Comparison of ENCODE assay signal across 8 mouse cellular contexts in the genomic region with DNA sequence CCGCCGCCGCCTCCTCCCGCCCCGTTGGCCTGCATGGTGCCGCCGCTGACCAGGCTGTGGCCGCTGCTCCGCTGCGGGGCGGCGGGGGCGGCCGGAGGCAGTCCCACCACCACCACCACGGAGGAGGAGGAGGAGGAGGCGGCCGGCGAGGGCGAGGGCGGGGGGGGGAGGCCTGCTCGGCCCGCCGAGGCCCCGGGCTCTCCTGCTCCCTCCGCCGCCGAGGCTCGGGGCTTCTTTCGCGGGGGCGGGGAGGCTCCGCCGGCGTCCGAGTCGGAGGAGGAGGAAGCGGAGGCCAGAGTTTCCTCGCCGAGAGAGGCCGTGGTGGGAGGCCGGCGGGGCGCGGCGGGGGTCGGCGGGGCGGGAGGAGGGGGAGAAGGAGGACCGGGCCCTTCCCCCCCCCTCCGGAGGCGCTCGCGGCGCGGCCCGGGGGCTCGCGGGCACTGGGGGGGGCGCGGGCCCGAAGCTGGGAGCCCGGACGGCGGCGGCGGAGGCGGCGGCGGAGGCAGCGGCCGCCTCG. TPM values are rescaled to one million over a fixed set of nuclear protein-coding genes. Genes with fewer than 3 reads are reported as not detected.
DNase-seq lines count a peak whose midpoint lies in the region; ATAC-seq lines count a peak whose summit lies in the region.

No protein-coding gene starts in this region.

- peaks cover 5% of the 10 kb centered on the region for H3K36me3 ChIP-seq in forebrain, embryonic 16.5 days (ENCODE audit: control insufficient read depth, insufficient read depth)
- H3K36me3 ChIP-seq in limb, embryonic 10.5 days = peaks cover 26% of the 10 kb centered on the region
- H3K36me3 ChIP-seq in midbrain, embryonic 16.5 days (ENCODE audit: control insufficient read depth, insufficient read depth, low read length) = 0 out of 2 replicates have a peak, but pooled peaks cover 4% of the 10 kb centered on the region

- peaks cover 24% of the 10 kb centered on the region for H3K4me1 ChIP-seq in forebrain, embryonic 16.5 days (replicated peaks; ENCODE audit: control insufficient read depth, insufficient read depth, low read length)
- H3K4me1 ChIP-seq in limb, embryonic 10.5 days = peaks cover 33% of the 10 kb centered on the region
- peaks cover 24% of the 10 kb centered on the region for H3K4me1 ChIP-seq in midbrain, embryonic 16.5 days (ENCODE audit: control insufficient read depth, insufficient read depth, low read length)

- H3K9ac ChIP-seq in forebrain, embryonic 16.5 days (replicated peaks; ENCODE audit: low read depth, low read length) = peak overlapping the region; percentile 95
- H3K9ac ChIP-seq in midbrain, embryonic 16.5 days (ENCODE audit: low read depth, low read length) = peak overlapping the region; percentile 97

- no peaks in the 10 kb centered on the region for H3K27me3 ChIP-seq in forebrain, embryonic 16.5 days (replicated peaks; ENCODE audit: control insufficient read depth, insufficient read depth, low read length)
- H3K27me3 ChIP-seq in limb, embryonic 10.5 days (ENCODE audit: low read depth, poor library complexity, severe bottlenecking) = no peaks in the 10 kb centered on the region
- no peaks in the 10 kb centered on the region for H3K27me3 ChIP-seq in midbrain, embryonic 16.5 days (ENCODE audit: control insufficient read depth, insufficient read depth, low read depth, low read length)

- peak overlapping the region; percentile 90 for H3K4me3 ChIP-seq in forebrain, embryonic 16.5 days (replicated peaks; ENCODE audit: low read length)
- peak overlapping the region; percentile 100 for H3K4me3 ChIP-seq in limb, embryonic 10.5 days
- H3K4me3 ChIP-seq in midbrain, embryonic 16.5 days (ENCODE audit: low read depth, low read length) = peak overlapping the region; percentile 97

- ATAC-seq in CD4-positive, CD25-positive, alpha-beta regulatory T cell, adult 4 months = no peak
- ATAC-seq in forebrain, embryonic 16.5 days = peak; percentile 49
- ATAC-seq in midbrain, embryonic 16.5 days = peak; percentile 52

- DNase-seq in CD4-positive, CD25-positive, alpha-beta regulatory T cell, adult 2 months (ENCODE audit: low read depth, low spot score) = peak; percentile 59
- peak; percentile 38 for DNase-seq in right cerebral cortex, postnatal 14 days
- DNase-seq in right cerebral cortex, postnatal 4 days = no peak
- no peak for DNase-seq in limb, embryonic 10.5 days (ENCODE audit: low spot score)
- DNase-seq in layer of hippocampus, adult 9-11 months = no peak

- 0% methylated on average over 6 of the region's 72 CpGs for WGBS in forebrain, embryonic 16.5 days
- WGBS in limb, embryonic 10.5 days = under 1% methylated on average over 57 of the region's 72 CpGs
- 0% methylated on average over 3 of the region's 72 CpGs for WGBS in midbrain, embryonic 16.5 days

- peak overlapping the region; percentile 74 for H3K4me2 ChIP-seq in forebrain, embryonic 16.5 days (ENCODE audit: low read length)
- peak overlapping the region; percentile 82 for H3K4me2 ChIP-seq in midbrain, embryonic 16.5 days (ENCODE audit: low read length)

- H3K27ac ChIP-seq in forebrain, embryonic 16.5 days (ENCODE audit: low read length) = peak overlapping the region; percentile 88
- peak overlapping the region; percentile 98 for H3K27ac ChIP-seq in limb, embryonic 10.5 days
- H3K27ac ChIP-seq in midbrain, embryonic 16.5 days (ENCODE audit: low read length) = peak overlapping the region; percentile 86

- H3K9me3 ChIP-seq in forebrain, embryonic 16.5 days (ENCODE audit: control insufficient read depth, low read length) = no peaks in the 10 kb centered on the region
- H3K9me3 ChIP-seq in limb, embryonic 10.5 days (replicated peaks) = no peaks in the 10 kb centered on the region
- no peaks in the 10 kb centered on the region for H3K9me3 ChIP-seq in midbrain, embryonic 16.5 days (replicated peaks; ENCODE audit: control insufficient read depth, low read length, poor library complexity, severe bottlenecking)

RNA-seq across cellular contexts. Expression of a gene that starts 0.3 kb away (rescaled TPM):
- 10 to 100 TPM; 34.7 to 40.9 TPM for polyA plus RNA-seq in CD4-positive, CD25-positive, alpha-beta regulatory T cell, adult 4 months (2017; shearing (Covaris generic))
- polyA plus RNA-seq in forebrain, embryonic 16.5 days (2015; fragmentation: Nextera tagmentation; extraction: Ambion mirVana) = 30.7 and 32.0 TPM in 2 replicates
- polyA plus RNA-seq in limb, embryonic 10.5 days (2016; fragmentation: Nextera tagmentation; extraction: Ambion mirVana) = 25.0 and 27.7 TPM in 2 replicates
- polyA plus RNA-seq in midbrain, embryonic 16.5 days (2015; fragmentation: Nextera tagmentation; extraction: Ambion mirVana) = 32.7 and 33.7 TPM in 2 replicates

Comparison
In these comparisons a context has a peak if more than half of its experiments do, and no peak if none do; other contexts are left out.
1. DNase-seq: peak in CD4-positive, CD25-positive, alpha-beta regulatory T cell, adult 2 months (single experiment) and right cerebral cortex, postnatal 14 days (single experiment); none in right cerebral cortex, postnatal 4 days (single experiment), limb, embryonic 10.5 days (single experiment) and layer of hippocampus, adult 9-11 months (single experiment).
2. Peak in every context shown above with its lines, with median percentiles within 50 percentile points of each other: H3K27ac ChIP-seq and H3K4me3 ChIP-seq.